Mouse (Mus musculus) neural tube, embryonic 10.5 days (tissue): ENCODE data around the gene Cspg5.

Source experiments
- DNase-seq: peaks from one replicate; pipeline ENCODE4 v3.0.0-alpha.2; 2017; ENCODE audit warnings: low spot score; ENCODE audit errors: extremely low spot score

Gene Cspg5

GRCm38 (mm10) chr9:110250776-110251175 is 7.2 kb downstream of the Cspg5 start:
- no peak for DNase-seq

GRCm38 (mm10) chr9:110255407-110256019 is 11.9 kb downstream of the Cspg5 start:
- peak; percentile 65 for DNase-seq

- no peak for DNase-seq
Measured at GRCm38 (mm10) chr9:110258646-110259045, 15.1 kb downstream of the Cspg5 start.

- DNase-seq = no peak
Measured at GRCm38 (mm10) chr9:110259118-110259517, 15.5 kb downstream of the Cspg5 start.

GRCm38 (mm10) chr9:110263181-110263580 is 19.6 kb downstream of the Cspg5 start:
- DNase-seq = no peak

- no peak for DNase-seq
Measured at GRCm38 (mm10) chr9:110264991-110265390, 21.4 kb downstream of the Cspg5 start.

GRCm38 (mm10) chr9:110268416-110268815 is 24.8 kb downstream of the Cspg5 start:
- no peak for DNase-seq

GRCm38 (mm10) chr9:110272330-110272729 is 28.7 kb downstream of the Cspg5 start:
- no peak for DNase-seq

- DNase-seq = no peak
Measured at GRCm38 (mm10) chr9:110273507-110273906, 29.9 kb downstream of the Cspg5 start.

GRCm38 (mm10) chr9:110275882-110276281 is 32.3 kb downstream of the Cspg5 start:
- DNase-seq = no peak

GRCm38 (mm10) chr9:110277431-110277881 is 33.9 kb downstream of the Cspg5 start:
- DNase-seq = no peak

GRCm38 (mm10) chr9:110284075-110284697 is 40.6 kb downstream of the Cspg5 start:
- no peak for DNase-seq

- DNase-seq = no peak
Measured at GRCm38 (mm10) chr9:110287321-110287924, 43.8 kb downstream of the Cspg5 start.

- no peak for DNase-seq
Measured at GRCm38 (mm10) chr9:110293254-110293718, 49.7 kb downstream of the Cspg5 start.

- DNase-seq = no peak
Measured at GRCm38 (mm10) chr9:110293873-110294415, 50.4 kb downstream of the Cspg5 start.

- DNase-seq = no peak
Measured at GRCm38 (mm10) chr9:110294786-110295185, 51.2 kb downstream of the Cspg5 start.

GRCm38 (mm10) chr9:110296867-110297627 is 53.5 kb downstream of the Cspg5 start:
- peak; percentile 87 for DNase-seq

GRCm38 (mm10) chr9:110304516-110304915 is 60.9 kb downstream of the Cspg5 start:
- no peak for DNase-seq

- peak; percentile 95 for DNase-seq
Measured at GRCm38 (mm10) chr9:110304969-110305651, 61.5 kb downstream of the Cspg5 start, which contains the start of gene Elp6. Elp6 (plus strand) TSS chr9:110305173.

- no peak for DNase-seq
Measured at GRCm38 (mm10) chr9:110306371-110306770, 62.8 kb downstream of the Cspg5 start.
